Mouse (Mus musculus) heart, adult 2 months (tissue): Measurements from ENCODE around the gene Tmem39b.

Experiments
- CTCF ChIP-seq: fragments of 200-600 bp; IDR thresholded peaks from 2 replicates; pipeline ENCODE4 v1.8.1; 2022; ENCODE audit warnings: antibody characterized with exemption, mild to moderate bottlenecking, moderate library complexity
- POLR2A ChIP-seq: fragments of 200-500 bp; IDR thresholded peaks from 2 replicates; pipeline ENCODE4 v1.6.1; 2011; ENCODE audit warnings: mild to moderate bottlenecking, low read depth, low read length, control low read depth; ENCODE audit not compliant: insufficient read depth

GRCm38 (mm10) chr4:129736173-129736572 is 39.5 kb upstream of the Tmem39b start:
- no peak for TF ChIP-seq POLR2A
- TF ChIP-seq CTCF, result no peak
